Mouse (Mus musculus) myocyte (in vitro differentiated cells): ENCODE results near the gene Ulk4. TPM values are rescaled to one million over a fixed set of nuclear protein-coding genes. Genes with fewer than 3 reads are reported as not detected.

ENCODE experiments used
- H3K27me3 ChIP-seq: one replicate; pipeline ENCODE4 v1.6.1; 2011; ENCODE audit not compliant: control insufficient read depth, insufficient read depth, insufficient read length
- H3K36me3 ChIP-seq: one replicate; pipeline ENCODE4 v1.6.1; 2011; ENCODE audit not compliant: control insufficient read depth, insufficient read depth
- H3K4me2 ChIP-seq: one replicate; pipeline ENCODE4 v1.6.1; 2011; ENCODE audit warnings: low read depth, control low read depth
- H3K4me3 ChIP-seq: one replicate; pipeline ENCODE4 v1.5.1; 2011; ENCODE audit warnings: mild to moderate bottlenecking, control low read depth, moderate library complexity
- H3K79me2 ChIP-seq: one replicate; pipeline ENCODE4 v1.6.1; 2011; ENCODE audit not compliant: control insufficient read depth, insufficient read depth
- H3ac ChIP-seq: one replicate; pipeline ENCODE4 v1.6.1; 2011; ENCODE audit not compliant: control insufficient read depth, insufficient read length
- CEBPB ChIP-seq: IDR thresholded peaks from 2 replicates; pipeline ENCODE4 v1.6.1; 2011; ENCODE audit warnings: mild to moderate bottlenecking, moderate library complexity; ENCODE audit not compliant: poor library complexity, insufficient read depth, severe bottlenecking
- E2F4 ChIP-seq: IDR thresholded peaks from one replicate; pipeline ENCODE4 v1.6.1; 2011; ENCODE audit warnings: mild to moderate bottlenecking, control low read depth, moderate library complexity; ENCODE audit not compliant: insufficient read depth
- MAX ChIP-seq: IDR thresholded peaks from one replicate; pipeline ENCODE4 v1.6.1; 2011; ENCODE audit warnings: low read depth, mild to moderate bottlenecking, control low read depth
- MYOD1 ChIP-seq, 3 experiments: IDR thresholded peaks; one replicate each; pipeline ENCODE4 v1.6.1; 2011; ENCODE audit warnings: control low read depth in 2 of 3, low read depth in 2 of 3, mild to moderate bottlenecking in 2 of 3, moderate library complexity in 1 of 3; ENCODE audit not compliant: insufficient read length in 2 of 3, control insufficient read depth in 1 of 3
- MYOG ChIP-seq, 3 experiments: IDR thresholded peaks; one replicate each; pipeline ENCODE4 v1.6.1; 2011; ENCODE audit warnings: control low read depth in 2 of 3, low read depth in 2 of 3, mild to moderate bottlenecking in 2 of 3; ENCODE audit not compliant: insufficient read length in 2 of 3, control insufficient read depth in 1 of 3, insufficient read depth in 1 of 3
- POLR2A ChIP-seq: IDR thresholded peaks from one replicate; pipeline ENCODE4 v1.6.1; 2011; ENCODE audit warnings: low read depth, mild to moderate bottlenecking, control low read depth, moderate library complexity; ENCODE audit not compliant: insufficient read length
- POLR2AphosphoS2 ChIP-seq: IDR thresholded peaks from one replicate; pipeline ENCODE4 v1.6.1; 2011; ENCODE audit warnings: low read depth, control low read depth; ENCODE audit not compliant: insufficient read length
- REST ChIP-seq: IDR thresholded peaks from one replicate; pipeline ENCODE4 v1.6.1; 2011; ENCODE audit warnings: mild to moderate bottlenecking, control low read depth, moderate library complexity; ENCODE audit not compliant: insufficient read depth, insufficient read length
- SRF ChIP-seq: IDR thresholded peaks from one replicate; pipeline ENCODE4 v1.6.1; 2011; ENCODE audit warnings: low read depth; ENCODE audit not compliant: control insufficient read depth, insufficient read length
- TCF12 ChIP-seq: IDR thresholded peaks from one replicate; pipeline ENCODE4 v1.6.1; 2011; ENCODE audit warnings: mild to moderate bottlenecking, control low read depth; ENCODE audit not compliant: poor library complexity, insufficient read depth, severe bottlenecking
- TCF3 ChIP-seq: IDR thresholded peaks from one replicate; pipeline ENCODE4 v1.6.1; 2011; ENCODE audit warnings: low read depth, control low read depth; ENCODE audit not compliant: insufficient read length
- USF1 ChIP-seq: IDR thresholded peaks from one replicate; pipeline ENCODE4 v1.6.1; 2011; ENCODE audit warnings: low read depth, mild to moderate bottlenecking, control low read depth, moderate library complexity
- polyA plus RNA-seq: library from polyadenylated mRNA; unstranded; fragments of >200 nt; fragmentation: generic; extraction: Trizol; gene quantifications from one replicate; pipeline ENCODE4 v1.2.1, GENCODE M21; 2012; ENCODE audit warnings: missing spikeins

Gene Ulk4
- polyA plus RNA-seq, 1 experiment = 0.85 TPM

DNA sequence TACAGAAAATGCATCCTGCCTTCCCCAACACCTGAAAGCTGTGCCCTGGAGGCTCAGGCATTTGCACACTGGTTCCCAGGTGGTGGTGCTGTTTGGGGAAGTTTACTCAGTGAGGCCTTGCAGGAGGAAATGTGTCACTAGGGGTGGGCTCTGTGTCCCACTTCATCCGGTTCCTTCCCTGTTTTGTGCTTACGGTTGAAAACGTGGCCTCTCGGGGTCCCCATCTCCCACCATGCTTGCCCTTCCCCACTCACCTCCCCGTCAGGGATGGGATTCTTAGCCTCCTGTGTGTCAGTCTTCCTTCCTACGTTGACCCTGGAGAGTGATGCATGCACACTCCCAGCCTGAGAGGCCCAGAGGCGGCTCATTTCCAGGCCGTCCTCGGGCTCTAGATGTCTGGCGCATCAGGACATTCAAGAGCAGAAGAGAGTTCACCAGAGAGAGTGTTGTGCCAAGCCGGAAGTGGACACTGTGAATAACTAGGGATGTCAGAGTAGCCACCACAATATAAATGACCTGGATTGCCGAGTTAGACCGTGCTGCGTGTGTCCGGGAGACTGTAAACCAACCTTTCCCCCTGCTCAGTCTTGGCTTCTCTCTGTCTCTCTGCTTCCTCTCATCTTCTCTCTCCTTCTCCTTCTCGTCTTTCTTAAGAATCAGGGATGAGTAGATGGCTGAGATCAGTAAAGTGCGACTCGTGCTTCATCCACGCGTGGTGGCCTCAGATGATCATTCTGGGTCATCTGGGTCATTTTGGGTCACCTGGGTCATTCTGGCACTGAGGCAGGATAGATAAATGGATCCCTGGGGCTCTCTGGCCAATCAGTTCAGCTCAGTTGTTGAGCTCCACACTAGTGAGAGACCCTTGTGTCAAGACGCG, 24.3 kb upstream of the Ulk4 start:
- Histone ChIP-seq H3K4me2 (no peak overlapping the region), H3K27me3 (no peaks in the 10 kb centered on the region), H3K4me3 (no peak overlapping the region), H3K36me3 (peaks cover 10% of the 10 kb centered on the region), H3K79me2 (peaks cover 85% of the 10 kb centered on the region), H3ac (no peak overlapping the region)
- TF ChIP-seq CEBPB = no peak
- no peak for TF ChIP-seq TCF3
- no peak for TF ChIP-seq E2F4
- TF ChIP-seq MAX = no peak
- no peak for TF ChIP-seq MYOG (IDR thresholded peaks at IDR 0.05; ENCODE audit: control insufficient read depth in 1 of 3, insufficient read depth in 1 of 3, insufficient read length in 2 of 3, low read depth in 2 of 3)
- no peak for TF ChIP-seq SRF
- no peak for TF ChIP-seq MYOD1 (IDR thresholded peaks at IDR 0.05; ENCODE audit: control insufficient read depth in 1 of 3, insufficient read length in 2 of 3, low read depth in 2 of 3)
- no peak for TF ChIP-seq POLR2A
- TF ChIP-seq POLR2AphosphoS2 = no peak
- no peak for TF ChIP-seq USF1
- TF ChIP-seq REST = no peak
- TF ChIP-seq TCF12 = no peak

DNA sequence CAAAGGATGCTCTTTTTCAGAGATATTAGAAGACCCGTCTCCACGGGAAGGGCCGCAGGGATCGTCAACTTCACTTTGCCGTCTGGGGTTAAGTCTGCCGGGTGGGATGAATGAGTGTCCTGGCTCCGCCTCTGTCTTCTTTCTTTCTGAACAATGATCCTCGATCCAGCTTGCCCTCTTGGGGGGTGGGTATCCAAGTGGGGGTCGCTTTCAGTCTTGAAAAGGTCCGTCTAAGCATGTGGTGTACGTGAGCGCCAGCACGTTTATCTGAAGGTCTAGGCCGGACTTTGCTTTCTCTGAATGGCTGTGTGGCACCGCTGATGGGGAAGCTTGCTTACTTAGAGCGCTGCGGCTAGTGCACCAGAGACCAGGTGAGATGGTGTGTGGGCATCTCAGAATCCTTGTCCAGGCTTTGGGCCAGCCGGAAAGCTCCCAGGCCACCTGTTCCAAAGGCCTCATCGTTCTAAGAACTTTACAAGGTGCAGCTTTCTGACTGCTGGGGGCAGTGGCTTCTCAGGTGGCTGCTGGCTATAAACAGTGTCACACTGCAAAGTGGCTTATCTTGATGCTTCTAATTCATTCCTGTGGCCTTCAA, 23.1 kb upstream of the Ulk4 start:
- TF ChIP-seq TCF3 (no peak), MYOG (IDR thresholded peaks at IDR 0.05; ENCODE audit: control insufficient read depth in 1 of 3, insufficient read depth in 1 of 3, insufficient read length in 2 of 3, low read depth in 2 of 3) (no peak), TCF12 (no peak), E2F4 (no peak), SRF (no peak), CEBPB (no peak), MYOD1 (IDR thresholded peaks at IDR 0.05; ENCODE audit: control insufficient read depth in 1 of 3, insufficient read length in 2 of 3, low read depth in 2 of 3) (no peak), MAX (no peak), USF1 (no peak), POLR2A (no peak), REST (no peak), POLR2AphosphoS2 (no peak)
- Histone ChIP-seq H3K79me2 (peaks cover 73% of the 10 kb centered on the region), H3K36me3 (peaks cover 10% of the 10 kb centered on the region), H3ac (no peak overlapping the region), H3K4me3 (peak overlapping the region; percentile 80), H3K4me2 (peak overlapping the region; percentile 80), H3K27me3 (no peaks in the 10 kb centered on the region)

DNA sequence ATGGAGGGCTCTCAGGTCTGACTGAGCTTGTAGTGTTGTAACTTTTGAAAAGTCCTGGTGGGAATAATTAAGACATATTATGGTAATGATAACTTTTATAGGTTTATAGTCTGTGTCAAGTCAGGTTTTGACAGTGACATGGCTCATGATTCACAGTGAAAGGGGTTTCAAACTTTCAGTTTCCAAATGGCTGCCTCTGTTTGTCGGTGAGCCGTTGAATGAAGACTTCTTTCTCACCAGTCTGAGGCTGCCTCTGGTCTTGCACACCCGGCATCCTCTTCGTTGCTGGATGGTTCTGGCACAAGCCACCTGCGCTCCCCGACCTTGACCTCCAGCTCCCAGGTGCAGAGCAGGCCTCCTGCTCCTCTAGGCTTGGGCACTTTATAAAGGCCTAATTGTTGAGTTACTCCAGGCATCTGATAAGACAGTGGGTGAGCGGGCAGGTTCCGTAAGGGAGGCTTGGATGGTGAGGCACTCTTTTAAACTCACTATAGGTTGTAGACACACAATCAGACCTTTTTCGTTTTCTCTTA, 22.3 kb upstream of the Ulk4 start:
- Histone ChIP-seq H3K4me2 (peak overlapping the region; percentile 80), H3K4me3 (peak overlapping the region; percentile 80), H3K79me2 (peaks cover 65% of the 10 kb centered on the region), H3K27me3 (no peaks in the 10 kb centered on the region), H3ac (no peak overlapping the region), H3K36me3 (peaks cover 9% of the 10 kb centered on the region)
- TF ChIP-seq MYOG (IDR thresholded peaks at IDR 0.05; ENCODE audit: control insufficient read depth in 1 of 3, insufficient read depth in 1 of 3, insufficient read length in 2 of 3, low read depth in 2 of 3) = no peak
- TF ChIP-seq E2F4 = no peak
- TF ChIP-seq CEBPB = no peak
- TF ChIP-seq MAX = no peak
- TF ChIP-seq TCF3 = no peak
- no peak for TF ChIP-seq POLR2A
- TF ChIP-seq POLR2AphosphoS2 = no peak
- no peak for TF ChIP-seq SRF
- no peak for TF ChIP-seq MYOD1 (IDR thresholded peaks at IDR 0.05; ENCODE audit: control insufficient read depth in 1 of 3, insufficient read length in 2 of 3, low read depth in 2 of 3)
- no peak for TF ChIP-seq TCF12
- no peak for TF ChIP-seq USF1
- TF ChIP-seq REST = no peak

DNA sequence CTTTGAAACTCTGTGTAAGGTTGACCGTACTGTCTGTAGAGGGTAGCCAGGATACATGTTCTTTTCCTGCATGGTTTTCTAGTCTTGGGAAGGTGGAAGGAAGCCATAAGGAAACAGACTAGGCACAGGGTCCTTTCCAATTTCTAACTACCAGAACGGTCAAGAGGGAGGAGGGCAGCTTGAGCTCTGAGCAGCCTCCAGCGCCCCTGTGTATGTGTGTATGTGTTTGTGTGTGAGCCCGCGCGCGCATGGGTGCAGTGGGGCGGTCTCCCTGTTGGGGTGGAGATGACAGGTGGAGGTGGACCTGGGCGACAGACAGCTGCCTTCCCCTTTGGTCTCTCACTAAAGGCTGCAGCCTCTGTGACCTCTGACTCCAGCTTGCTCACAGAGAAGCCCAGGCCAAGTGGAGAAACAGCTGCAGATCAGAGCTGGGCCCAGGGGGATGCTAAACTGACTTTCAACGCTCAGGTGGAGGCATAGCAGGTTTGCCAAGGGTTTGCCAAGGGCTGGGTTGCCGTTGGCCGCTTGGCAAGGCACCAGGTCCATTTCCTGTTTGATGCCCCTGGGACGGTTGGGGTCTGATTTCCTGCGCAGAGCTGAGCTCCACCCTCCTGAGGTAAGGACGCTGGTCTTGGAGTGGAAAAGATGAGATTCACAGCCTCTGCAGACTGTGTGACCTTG, 21.6 kb upstream of the Ulk4 start:
- H3K4me3 ChIP-seq = peak overlapping the region; percentile 80
- peaks cover 4% of the 10 kb centered on the region for H3K36me3 ChIP-seq
- H3ac ChIP-seq = peak overlapping the region; percentile 49
- H3K79me2 ChIP-seq = peaks cover 58% of the 10 kb centered on the region
- peak overlapping the region; percentile 80 for H3K4me2 ChIP-seq
- peak; percentile 29 to 91 (median 74) for TF ChIP-seq MYOG (IDR thresholded peaks at IDR 0.05; ENCODE audit: control insufficient read depth in 1 of 3, insufficient read depth in 1 of 3, insufficient read length in 2 of 3, low read depth in 2 of 3)
- no peak for TF ChIP-seq TCF3
- TF ChIP-seq TCF12 = peak; percentile 34
- TF ChIP-seq MAX = no peak
- TF ChIP-seq MYOD1 (IDR thresholded peaks at IDR 0.05; ENCODE audit: control insufficient read depth in 1 of 3, insufficient read length in 2 of 3, low read depth in 2 of 3) = peak in 2 of 3 experiments; percentile 77 to 91
- no peak for TF ChIP-seq POLR2A
- H3K27me3 ChIP-seq = no peaks in the 10 kb centered on the region
